Comparison of ENCODE assay signal across 30 mouse cellular contexts in genomic region chr9:40690511-40690910, GRCm38 (mm10). TPM values are rescaled to one million over a fixed set of nuclear protein-coding genes. Genes with fewer than 3 reads are reported as not detected.
A peak's percentile ranks its signal among the peaks of the same experiment; 100 is the strongest.
DNase-seq lines count a peak whose midpoint lies in the region; ATAC-seq and TF ChIP-seq lines count a peak whose summit lies in the region.
"Had no signal": no experiment of that assay in that cellular context is flagged by ENCODE, and none has a peak within 500 bp of the region (broad histone marks: within the 10 kb centered on the region; RNA-seq: fewer than 3 reads in every experiment).

No protein-coding gene starts in this region.

- peak; percentile 63 for ATAC-seq in lung, postnatal 0 days
- ATAC-seq: forebrain, embryonic 14.5 days; liver, embryonic 12.5 days had no signal

- TF ChIP-seq POLR2A in lung, adult 2 months (IDR thresholded peaks at IDR 0.05; ENCODE audit: borderline replicate concordance, extremely low read depth, low read depth, low read length): no peak

- peak; percentile 43 for TF ChIP-seq EP300 in lung, postnatal 0 days (IDR thresholded peaks at IDR 0.05)

- H3K9ac ChIP-seq in lung, postnatal 0 days (replicated peaks; ENCODE audit: low read depth): no peak overlapping the region
- H3K9ac ChIP-seq: embryonic facial prominence, embryonic 12.5 days; hindbrain, embryonic 13.5 days; kidney, embryonic 15.5 days; liver, embryonic 12.5 days; stomach, embryonic 15.5 days had no signal

- DNase-seq in gastrocnemius, adult 18-20 months (ENCODE audit: low spot score): peak; percentile 59
- no peak for DNase-seq in gastrocnemius, adult 8-10 months (ENCODE audit: low spot score in 2 of 2)
- DNase-seq in lung, postnatal 0 days (ENCODE audit: low spot score): peak; percentile 83
- DNase-seq in lung, adult 2 months: no peak
- DNase-seq in adrenal gland, postnatal 14 days: peak; percentile 33
- peak; percentile 58 for DNase-seq in skeletal muscle tissue, adult 2 months (ENCODE audit: low read depth, low spot score)
- DNase-seq in frontal cortex, postnatal 10 days (ENCODE audit: low spot score in 2 of 2): no peak
- DNase-seq: cerebellum, adult 2 months; cerebellum, postnatal 25 days; gastrocnemius, postnatal 36 days; heart, postnatal 10 days; kidney, adult 11 months; kidney, postnatal 36 days; right cerebral cortex, adult 18-20 months; right cerebral cortex, postnatal 4 days; thymus, postnatal 25 days had no signal

- 0 out of 2 replicates have a peak, but pooled peaks cover 7% of the 10 kb centered on the region for H3K27me3 ChIP-seq in lung, postnatal 0 days (replicated peaks; ENCODE audit: insufficient read depth, low read length)
- H3K27me3 ChIP-seq: embryonic facial prominence, embryonic 12.5 days; hindbrain, embryonic 13.5 days had no signal

- H3K4me2 ChIP-seq in lung, postnatal 0 days (replicated peaks; ENCODE audit: low read depth, low read length): no peak overlapping the region
- H3K4me2 ChIP-seq: embryonic facial prominence, embryonic 12.5 days; heart, embryonic 11.5 days; hindbrain, embryonic 13.5 days; kidney, embryonic 15.5 days; liver, embryonic 12.5 days; midbrain, embryonic 11.5 days; stomach, embryonic 15.5 days had no signal

- H3K4me1 ChIP-seq in lung, postnatal 0 days (ENCODE audit: insufficient read depth, low read depth, low read length): no peaks in the 10 kb centered on the region
- H3K4me1 ChIP-seq in lung, adult 2 months (ENCODE audit: control insufficient read depth, insufficient read depth, low read length): no peaks in the 10 kb centered on the region
- H3K4me1 ChIP-seq: liver, embryonic 12.5 days had no signal

- H3K36me3 ChIP-seq in lung, postnatal 0 days (ENCODE audit: insufficient read depth, low read length): no peaks in the 10 kb centered on the region
- H3K36me3 ChIP-seq: hindbrain, embryonic 13.5 days; kidney, embryonic 15.5 days; liver, embryonic 12.5 days; stomach, embryonic 15.5 days had no signal

- WGBS in lung, postnatal 0 days: 64% methylated on average over 7 of the region's 7 CpGs
- WGBS in lung, adult 2 months: 72% methylated on average over 7 of the region's 7 CpGs

- H3K27ac ChIP-seq in lung, postnatal 0 days (ENCODE audit: low read length): no peak overlapping the region
- H3K27ac ChIP-seq: embryonic facial prominence, embryonic 12.5 days; hindbrain, embryonic 13.5 days; kidney, embryonic 15.5 days; limb, embryonic 10.5 days; liver, embryonic 12.5 days; stomach, embryonic 15.5 days had no signal

- TF ChIP-seq CTCF in lung, postnatal 0 days (IDR thresholded peaks at IDR 0.05): no peak
- no peak for TF ChIP-seq CTCF in lung, adult 2 months (IDR thresholded peaks at IDR 0.05; ENCODE audit: insufficient read depth, low read length)

- H3K4me3 ChIP-seq in lung, postnatal 0 days (ENCODE audit: low read depth, low read length): no peak overlapping the region
- H3K4me3 ChIP-seq in lung, adult 2 months (replicated peaks; ENCODE audit: extremely low read depth, low read depth, low read length): no peak overlapping the region
- H3K4me3 ChIP-seq: embryonic facial prominence, embryonic 12.5 days; erythroblast, embryonic 14.5 days; hindbrain, embryonic 13.5 days; kidney, embryonic 15.5 days; limb, embryonic 10.5 days; liver, embryonic 12.5 days; stomach, embryonic 15.5 days had no signal

- H3K9me3 ChIP-seq in lung, postnatal 0 days (ENCODE audit: low read length): no peaks in the 10 kb centered on the region
- H3K9me3 ChIP-seq: embryonic facial prominence, embryonic 12.5 days; hindbrain, embryonic 13.5 days; kidney, embryonic 15.5 days; limb, embryonic 10.5 days; liver, embryonic 12.5 days; stomach, embryonic 15.5 days had no signal

RNA-seq across cellular contexts. Expression of gene Clmp, which starts 4.7 kb away (rescaled TPM):
- total RNA-seq in gastrocnemius, adult 18-20 months (2021): 1 to 10 TPM; 3.7 to 5.6 TPM
- total RNA-seq in gastrocnemius, adult 8-10 months (2022): 1 to 10 TPM; 1.5 to 4.0 (median 2.5) TPM
- 11.9 and 12.5 TPM in 2 replicates for polyA plus RNA-seq in lung, postnatal 0 days (2015; fragmentation: Nextera tagmentation; extraction: Ambion mirVana)
- polyA plus RNA-seq in lung, adult 2 months (2012; rRNA removed): 11.8 and 16.5 TPM in 2 replicates
- total RNA-seq in adrenal gland, postnatal 14 days (2021): 6.5 and 7.4 TPM in 2 replicates
- polyA plus RNA-seq: erythroblast, embryonic 14.5 days had no signal

RNA-seq across cellular contexts. Expression of gene Gm21915, which starts 20.1 kb away (rescaled TPM):
- total RNA-seq in gastrocnemius, adult 18-20 months (2021): not detected
- not detected for total RNA-seq in gastrocnemius, adult 8-10 months (2022)
- not detected in 2 replicates for polyA plus RNA-seq in lung, postnatal 0 days (2015; fragmentation: Nextera tagmentation; extraction: Ambion mirVana)
- polyA plus RNA-seq in lung, adult 2 months (2012; rRNA removed): not detected in 2 replicates
- total RNA-seq in adrenal gland, postnatal 14 days (2021): not detected in 2 replicates
- total RNA-seq: gastrocnemius, postnatal 36 days; heart, postnatal 10 days; megakaryocyte progenitor cell, adult 5-6 weeks; midbrain, postnatal 0 days had no signal
- polyA plus RNA-seq: cerebellum, adult 2 months; embryonic facial prominence, embryonic 12.5 days; erythroblast, embryonic 14.5 days; forebrain, embryonic 14.5 days; frontal cortex, adult 2 months; heart, embryonic 11.5 days; hindbrain, embryonic 13.5 days; kidney, embryonic 15.5 days; limb, embryonic 10.5 days; liver, embryonic 12.5 days; midbrain, embryonic 11.5 days; midbrain, postnatal 0 days; neural tube, embryonic 14.5 days; stomach, embryonic 15.5 days had no signal

Comparison
In these comparisons a context has a peak if more than half of its experiments do, and no peak if none do; other contexts are left out.
1. DNase-seq: peak in gastrocnemius, adult 18-20 months (single experiment), lung, postnatal 0 days (single experiment), adrenal gland, postnatal 14 days (single experiment) and skeletal muscle tissue, adult 2 months (single experiment); none in gastrocnemius, adult 8-10 months (0 of 2), lung, adult 2 months (single experiment) and frontal cortex, postnatal 10 days (0 of 2).